Mouse (Mus musculus): ENCODE measurements around the gene Golm1.

Golm1 gene

DNA sequence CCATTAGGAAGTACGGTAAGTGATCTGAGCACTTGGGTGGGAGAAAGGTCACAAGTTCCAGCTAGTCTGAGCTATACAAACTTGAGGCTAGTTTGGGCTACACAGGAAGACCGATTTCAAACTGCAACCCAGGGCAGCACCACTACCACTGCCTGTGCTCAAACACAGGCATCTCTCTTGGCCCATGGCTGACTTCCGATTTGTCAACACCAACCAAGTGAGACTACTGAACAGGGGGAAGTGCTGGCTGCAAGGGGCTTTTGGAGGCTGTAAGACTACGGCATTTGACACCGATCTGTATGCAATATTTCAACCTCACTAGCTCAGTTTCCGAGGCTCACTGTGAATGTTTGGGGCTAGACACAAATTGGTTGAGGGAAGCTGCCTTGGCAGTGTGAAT lies 28.1 kb downstream of the Golm1 start:
- 90% methylated on average over 6 of the region's 6 CpGs for WGBS

DNA sequence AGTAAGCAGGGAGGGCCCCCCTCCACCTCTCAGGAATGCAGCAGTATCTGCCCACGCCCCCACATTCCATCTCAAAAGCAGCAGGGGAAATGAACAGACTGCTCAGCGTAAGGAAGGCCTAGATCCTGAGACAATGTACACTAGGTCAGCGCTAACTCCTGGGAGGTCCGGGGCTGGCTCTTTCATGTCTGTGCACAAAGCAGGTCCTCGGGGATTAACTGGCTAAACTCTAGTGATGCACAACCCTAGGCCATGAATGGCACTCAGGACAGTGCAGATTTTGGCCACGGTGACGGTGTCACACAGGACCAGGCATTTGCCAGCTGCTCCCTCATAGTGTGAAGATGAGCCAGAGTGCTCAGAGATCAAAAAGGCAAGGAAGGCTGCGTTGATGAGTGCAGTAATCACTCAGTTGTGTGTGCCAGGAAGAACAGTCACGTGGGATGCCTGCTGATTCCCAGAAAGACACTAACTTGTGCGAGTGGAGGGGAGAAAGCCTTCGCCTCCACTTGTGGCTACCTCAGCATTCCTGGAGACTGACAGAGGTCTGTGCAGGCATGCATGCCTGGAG lies 28.9 kb downstream of the Golm1 start:
- 46% methylated on average over 11 of the region's 11 CpGs for WGBS

DNA sequence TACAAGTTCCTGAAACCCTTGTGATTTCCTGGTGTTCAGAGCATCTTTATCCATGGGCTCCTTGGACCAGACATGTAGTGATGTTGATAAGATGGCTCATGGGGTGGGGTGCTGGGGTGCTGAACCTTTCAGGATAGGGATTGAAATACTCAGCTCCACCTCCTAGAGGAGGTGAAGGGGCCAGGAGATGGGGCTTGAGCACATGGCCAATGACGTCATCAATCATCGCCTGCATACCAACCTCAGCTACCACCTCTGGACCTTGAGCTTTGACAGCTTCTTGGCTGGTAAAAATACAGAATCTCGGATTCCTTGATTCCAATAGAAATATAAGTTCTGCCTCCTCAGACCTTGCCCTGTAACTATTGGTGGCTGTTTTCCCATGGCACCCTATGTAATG lies 30.1 kb downstream of the Golm1 start:
- WGBS = 96% methylated on average over 3 of the region's 3 CpGs

DNA sequence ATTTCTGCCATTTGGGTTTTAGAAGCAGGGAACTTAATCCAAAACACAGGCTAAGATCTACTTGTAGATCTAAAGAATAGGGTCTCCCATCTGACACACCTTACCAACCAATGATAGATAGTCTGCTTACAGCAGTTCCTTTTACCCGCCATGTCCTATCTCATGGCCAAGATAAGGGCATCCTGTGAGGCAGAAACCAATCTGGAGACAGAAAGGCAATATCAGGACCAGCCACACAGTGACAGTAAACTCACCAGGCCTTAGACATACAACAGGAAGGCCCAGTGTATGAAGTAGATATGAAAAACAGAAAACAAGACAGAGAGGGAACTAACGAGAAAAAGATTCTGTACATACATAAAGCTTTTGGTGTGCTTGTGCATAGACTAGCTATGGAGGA lies 32.8 kb downstream of the Golm1 start:
- 93% methylated on average over 2 of the region's 2 CpGs for WGBS

DNA sequence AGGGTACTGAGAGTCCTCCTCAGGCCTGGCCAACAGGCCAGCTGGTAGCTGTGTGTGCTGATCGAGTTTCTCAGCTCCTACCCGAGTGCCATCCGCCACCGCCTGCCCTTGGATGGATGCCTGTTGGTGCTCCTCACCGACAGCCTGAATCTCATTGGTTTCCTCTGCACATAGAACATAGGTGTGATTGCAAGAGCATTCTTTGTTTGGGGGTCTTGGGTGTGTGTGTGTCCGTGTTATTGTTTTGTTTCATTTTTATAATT lies 35.5 kb downstream of the Golm1 start:
- whole genome bisulfite sequencing = 76% methylated on average over 6 of the region's 6 CpGs

DNA sequence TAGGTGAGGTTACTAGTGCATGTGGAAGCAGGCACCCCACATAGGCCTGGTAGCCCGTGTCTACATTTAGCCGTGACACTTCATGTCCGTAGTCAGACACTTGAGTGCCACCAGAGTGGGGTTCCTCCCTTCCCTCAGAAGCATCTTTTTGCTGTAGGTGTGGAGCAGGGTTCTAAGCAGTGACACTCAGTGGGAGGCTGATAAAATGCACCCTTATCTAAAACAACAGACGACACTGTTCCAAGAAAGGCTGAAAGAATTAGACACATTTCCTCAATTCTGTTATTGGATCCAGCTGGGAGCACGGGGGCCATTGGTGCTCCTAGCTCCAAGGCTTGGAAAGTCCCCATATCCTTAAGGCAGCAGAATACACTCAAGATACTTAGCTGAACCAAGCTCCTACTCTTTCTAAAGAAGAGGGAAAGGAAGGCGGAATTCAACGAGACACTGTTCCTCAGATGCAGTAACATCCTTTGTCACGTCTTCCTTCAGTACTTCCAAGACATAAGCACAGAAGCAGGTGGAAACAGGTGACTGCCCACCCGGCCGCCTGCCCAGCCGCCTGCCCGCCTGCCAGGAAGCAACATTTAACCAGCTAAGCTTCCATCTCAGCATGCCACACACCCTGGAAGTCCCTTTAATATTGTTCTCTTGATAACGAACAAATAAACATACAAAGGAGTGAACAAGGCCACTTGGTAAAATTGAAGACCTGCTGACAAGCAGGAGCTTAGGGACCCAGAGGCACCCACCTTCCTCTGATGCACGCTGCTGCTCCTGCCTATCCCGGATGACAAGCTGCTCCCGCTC lies 36.0 kb downstream of the Golm1 start:
- WGBS = 73% methylated on average over 16 of the region's 16 CpGs

DNA sequence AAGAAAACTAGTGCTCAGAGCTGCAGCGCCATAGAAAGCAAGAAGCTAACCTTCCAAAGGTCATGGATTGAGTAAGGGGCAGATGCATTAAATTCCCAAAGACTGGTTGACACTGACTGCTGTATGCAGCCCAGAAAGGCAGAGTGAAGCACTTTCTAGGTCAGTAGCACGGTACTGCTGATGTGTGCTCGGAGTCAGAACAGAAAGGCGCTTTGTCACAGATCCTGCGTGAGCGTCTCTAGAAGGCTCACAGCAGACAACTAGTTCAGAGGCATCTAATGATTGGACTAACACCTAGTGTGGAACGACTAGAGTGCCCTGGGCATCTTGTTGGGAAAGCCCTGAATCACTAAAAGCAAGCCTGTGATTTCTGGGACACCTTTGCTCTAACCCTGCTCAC lies 37.8 kb downstream of the Golm1 start:
- 67% methylated on average over 7 of the region's 7 CpGs for WGBS

DNA sequence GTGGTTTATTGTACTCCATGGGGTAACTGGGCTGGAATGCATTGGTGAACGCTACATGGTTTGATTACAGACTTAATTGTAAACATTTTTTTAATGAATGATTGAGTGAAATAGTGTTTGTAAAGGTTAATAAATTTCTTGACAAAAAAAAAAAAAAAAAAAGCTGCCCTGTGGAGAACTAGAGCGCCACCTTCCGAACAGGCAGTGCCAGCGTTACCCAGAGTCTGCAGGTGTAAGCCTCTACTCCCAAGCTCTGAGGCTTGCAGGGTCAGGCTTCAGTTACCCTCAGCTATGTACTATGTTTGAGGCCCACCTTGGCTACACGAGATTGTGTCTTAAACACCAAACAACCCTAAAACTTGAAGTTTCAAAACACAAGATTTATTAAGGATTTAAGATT lies 41.0 kb downstream of the Golm1 start:
- 76% methylated on average over 5 of the region's 5 CpGs for WGBS

DNA sequence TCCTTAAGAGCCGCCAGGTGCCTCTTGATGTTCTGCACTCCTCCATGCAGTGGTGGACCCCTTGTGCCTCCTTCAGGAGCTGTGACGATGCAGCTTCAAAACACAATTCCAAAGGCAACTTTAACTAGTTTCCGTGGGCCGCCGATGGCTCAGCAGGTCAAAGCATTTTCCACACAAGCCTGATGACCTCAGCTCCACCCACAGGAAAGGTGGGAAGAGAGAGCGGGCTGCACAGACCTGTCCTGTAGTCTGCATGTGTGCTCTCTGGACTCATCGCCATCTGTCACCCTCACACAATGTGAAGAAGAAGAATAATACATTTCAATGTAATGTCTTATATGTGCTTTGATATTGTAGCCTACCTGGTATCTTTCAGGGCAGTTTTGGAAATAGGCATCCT lies 48.9 kb downstream of the Golm1 start:
- 90% methylated on average over 7 of the region's 7 CpGs for WGBS

DNA sequence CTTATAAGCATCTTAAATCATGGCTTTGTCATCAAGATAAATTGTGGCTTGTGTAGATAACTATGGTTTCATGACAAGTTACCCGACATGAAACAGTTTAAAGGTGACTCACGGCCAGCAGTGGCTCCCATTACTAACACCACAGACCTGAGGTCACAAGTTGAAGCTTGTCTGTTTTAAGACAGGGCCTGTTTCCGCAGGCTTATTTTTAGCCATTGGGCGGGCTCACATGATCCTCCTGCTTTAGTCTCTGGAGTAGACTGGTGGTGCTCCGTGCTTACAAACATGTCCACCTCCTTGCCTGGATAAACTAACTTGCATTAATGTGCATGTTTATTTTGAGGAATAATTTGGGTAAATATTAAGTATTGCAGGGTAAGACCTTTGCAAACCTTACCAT lies 50.7 kb downstream of the Golm1 start:
- 78% methylated on average over 5 of the region's 5 CpGs for WGBS

DNA sequence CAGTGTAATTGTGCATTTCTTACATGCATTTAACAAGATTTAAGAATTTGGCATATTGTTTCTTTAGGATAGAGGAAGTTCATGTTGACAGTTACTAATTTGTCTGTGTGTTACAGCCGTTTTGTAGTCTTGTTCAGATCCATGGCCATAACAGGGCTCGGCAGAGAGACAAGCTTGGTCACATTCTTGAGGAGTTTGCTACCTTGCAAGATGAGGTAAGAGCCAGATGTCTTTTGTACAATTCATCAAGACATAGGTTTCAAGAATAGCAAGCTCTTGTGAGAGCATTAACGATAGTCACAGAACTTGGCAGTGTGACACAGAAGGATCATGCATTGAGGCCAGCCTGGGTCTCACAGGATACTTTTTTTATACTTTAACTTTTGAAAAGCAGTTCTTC lies 51.2 kb downstream of the Golm1 start:
- WGBS = 68% methylated on average over 3 of the region's 3 CpGs

DNA sequence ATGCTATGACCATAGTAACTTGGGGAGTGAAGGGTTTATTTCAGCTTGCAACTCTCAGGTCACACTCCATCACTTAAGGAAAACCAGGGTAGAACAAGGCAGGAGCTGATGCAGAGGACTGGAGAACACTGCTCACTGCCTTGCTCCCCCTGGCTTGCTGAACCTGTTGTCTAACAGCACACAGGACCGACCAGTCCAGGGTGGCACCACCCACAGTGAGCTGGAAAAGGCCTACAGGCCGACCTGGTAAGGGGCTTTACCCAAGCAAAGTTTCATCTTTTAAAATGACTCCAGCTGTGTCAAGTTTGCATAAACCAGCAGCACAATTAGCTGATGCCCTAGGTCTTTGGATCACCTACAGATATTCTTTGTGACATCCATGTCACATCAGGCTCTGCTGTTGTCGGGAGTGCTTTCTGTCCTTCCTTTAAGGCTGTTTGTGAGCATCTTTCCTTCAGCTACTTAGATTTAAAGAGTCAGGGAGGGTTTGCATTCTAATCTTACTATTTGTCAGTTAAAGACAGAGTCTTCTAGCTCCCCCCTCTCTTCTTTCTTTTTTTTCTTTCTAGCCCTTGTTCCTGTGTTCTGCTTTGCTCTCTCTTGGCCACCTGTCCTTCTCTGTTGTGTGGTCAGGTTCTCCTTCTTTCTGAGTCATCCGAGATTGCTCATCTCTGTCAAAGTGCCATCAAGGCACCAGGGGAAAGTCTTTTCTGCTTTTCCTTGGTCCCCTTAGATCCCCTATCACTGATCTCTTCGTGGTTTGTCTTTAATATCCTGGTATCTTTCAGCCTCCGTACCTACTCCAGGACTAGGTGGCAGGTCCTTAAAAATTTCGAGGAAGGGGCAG lies 53.7 kb downstream of the Golm1 start:
- 91% methylated on average over 7 of the region's 7 CpGs for WGBS

DNA sequence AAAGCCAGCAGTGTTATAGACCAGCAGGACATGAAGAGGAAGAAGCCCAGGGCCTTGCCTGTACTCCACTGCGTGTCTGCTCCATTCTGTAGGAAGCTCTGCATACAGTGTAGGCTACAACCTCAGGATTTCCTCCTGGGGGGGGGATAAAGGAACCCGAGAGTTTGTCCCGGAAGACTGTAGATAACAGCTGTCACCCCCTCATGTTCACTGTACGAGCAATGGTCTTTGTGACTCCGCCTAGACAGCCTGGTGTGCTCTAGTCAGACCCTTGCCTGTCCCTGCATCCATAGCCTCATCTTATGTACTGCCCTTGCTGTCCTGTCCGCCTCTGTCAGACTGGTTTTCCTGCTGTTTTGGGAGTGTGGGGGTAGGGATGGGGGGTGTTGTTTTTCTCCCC lies 57.1 kb downstream of the Golm1 start:
- 85% methylated on average over 6 of the region's 6 CpGs for WGBS

DNA sequence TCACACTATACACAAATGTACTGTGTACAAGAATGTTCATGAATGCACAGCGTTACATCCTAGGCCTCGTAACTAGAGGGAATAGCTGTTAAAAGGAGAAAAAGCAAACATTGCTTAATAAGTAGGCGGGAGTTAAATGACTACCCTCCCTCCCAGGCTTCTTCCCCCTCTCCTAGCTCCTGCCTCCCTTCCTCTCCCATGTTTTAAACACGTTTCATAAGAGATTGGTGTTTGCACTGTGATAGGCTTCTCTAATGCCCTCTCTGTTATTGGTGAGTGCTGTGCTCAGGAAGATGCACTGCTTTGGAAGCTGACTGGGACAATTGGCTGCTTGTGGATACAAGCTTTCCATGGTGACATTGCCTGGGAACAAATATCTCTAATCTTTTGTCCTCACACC lies 60.1 kb downstream of the Golm1 start:
- 83% methylated on average over 4 of the region's 4 CpGs for WGBS

DNA sequence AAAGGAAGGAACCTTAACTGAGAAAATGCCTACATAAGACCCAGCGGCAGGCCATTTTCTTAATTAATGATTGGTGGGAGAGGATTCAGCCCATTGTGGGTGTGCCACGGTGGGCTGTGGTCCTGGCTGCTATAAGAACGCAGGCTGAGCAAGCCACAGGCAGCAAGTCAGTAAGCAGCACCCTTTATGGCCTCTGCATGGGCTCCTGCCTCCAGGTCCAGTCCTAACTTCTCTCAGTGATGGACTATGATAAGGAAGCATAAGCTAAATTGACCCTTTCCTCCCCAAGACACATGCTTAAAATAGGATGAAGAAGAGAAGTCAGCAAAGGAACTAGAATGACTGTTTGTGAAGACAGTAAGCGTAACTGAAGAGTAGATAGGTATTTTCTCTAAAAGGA lies 60.5 kb downstream of the Golm1 start:
- WGBS = 94% methylated on average over 4 of the region's 4 CpGs

DNA sequence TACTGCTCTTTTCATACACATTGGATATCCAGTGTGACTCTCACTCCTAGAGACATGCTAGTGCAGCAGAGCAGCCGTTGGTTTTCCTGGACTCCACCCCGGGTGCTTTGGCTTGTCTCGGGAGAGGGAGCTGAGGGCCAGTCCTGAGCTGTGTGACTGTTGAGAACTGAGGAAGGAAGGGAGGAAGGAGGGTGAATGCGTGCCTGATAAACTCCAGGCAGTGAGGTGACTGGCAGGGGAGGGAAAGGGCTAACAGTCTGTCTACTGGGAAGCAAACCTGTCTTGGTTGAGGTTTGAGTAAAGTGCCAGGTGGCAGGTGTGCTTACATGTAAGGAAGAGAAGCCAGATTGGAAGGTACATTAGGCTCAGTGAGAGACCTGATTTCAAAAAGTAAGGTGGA lies 61.7 kb downstream of the Golm1 start:
- 78% methylated on average over 4 of the region's 4 CpGs for WGBS

DNA sequence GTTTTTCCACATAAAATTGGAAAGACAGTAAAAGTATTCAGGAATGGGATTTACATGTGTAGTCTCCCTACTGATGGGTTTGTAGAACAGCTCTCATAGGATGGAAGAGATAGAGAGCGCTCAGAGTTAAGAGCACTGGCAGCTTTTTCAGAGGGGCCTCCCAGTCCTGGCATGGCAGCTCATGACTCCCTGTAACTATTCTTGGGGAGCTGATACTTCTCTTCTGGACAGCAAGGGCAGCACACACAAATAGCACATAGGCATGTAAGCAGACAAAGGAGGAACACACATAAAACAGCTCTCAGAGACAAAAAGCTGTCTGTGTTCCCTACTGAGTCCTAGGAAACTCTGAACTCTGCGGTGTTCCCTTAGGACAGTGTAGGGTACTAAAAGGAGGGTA lies 65.2 kb downstream of the Golm1 start:
- 94% methylated on average over 2 of the region's 2 CpGs for WGBS

DNA sequence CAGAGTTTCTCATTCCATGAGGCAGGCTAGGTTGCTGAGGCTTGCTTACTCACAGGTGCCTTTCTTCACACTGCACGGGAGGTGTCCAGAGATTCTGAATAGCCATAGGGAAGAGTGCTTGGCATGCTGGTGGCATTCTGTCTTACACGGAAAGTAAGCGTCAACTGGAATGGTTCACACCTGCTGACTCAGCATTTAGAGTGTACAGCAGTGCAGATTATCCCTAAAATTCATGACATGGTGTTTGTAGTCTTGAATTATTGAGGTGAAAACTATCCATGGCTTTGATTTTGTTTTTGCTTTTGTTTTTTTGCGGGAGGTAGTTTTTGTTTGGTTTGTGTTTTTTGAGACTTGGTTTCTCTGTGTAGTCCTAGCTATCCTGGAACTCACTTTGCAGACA lies 65.7 kb downstream of the Golm1 start:
- 78% methylated on average over 4 of the region's 4 CpGs for WGBS

DNA sequence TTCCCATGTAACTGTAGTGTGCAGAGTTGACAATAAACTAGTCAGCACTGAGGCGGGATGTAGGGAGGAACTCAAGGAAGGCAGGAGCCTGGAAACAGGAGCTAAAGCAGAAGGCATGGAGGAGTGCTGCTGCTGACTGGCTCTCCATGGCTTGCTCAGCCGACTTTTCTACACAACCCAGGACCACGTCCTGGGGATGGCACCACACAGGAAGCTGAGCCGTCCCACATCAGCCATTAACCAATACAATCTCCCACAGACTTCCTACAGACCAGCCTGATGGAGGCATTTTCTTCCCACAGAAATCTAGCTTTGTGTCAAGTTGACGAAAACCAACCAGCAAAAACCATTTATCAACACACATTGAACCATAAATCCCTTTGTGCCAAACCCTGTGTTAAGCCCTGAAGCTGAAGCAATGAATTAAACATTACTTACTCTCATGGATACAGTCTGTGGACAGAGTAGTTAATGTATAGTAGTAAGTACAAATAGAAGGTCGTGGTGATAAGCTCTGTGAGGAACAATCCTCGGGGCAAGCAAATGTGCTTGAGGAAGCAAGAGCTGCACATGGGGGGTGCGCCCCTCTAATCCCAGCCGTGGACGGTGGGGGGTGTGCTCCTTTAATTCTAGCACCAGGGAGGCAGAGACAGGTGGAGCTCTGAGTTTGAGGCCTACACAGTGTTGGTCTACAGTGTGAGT lies 70.2 kb downstream of the Golm1 start:
- WGBS = 86% methylated on average over 10 of the region's 10 CpGs

DNA sequence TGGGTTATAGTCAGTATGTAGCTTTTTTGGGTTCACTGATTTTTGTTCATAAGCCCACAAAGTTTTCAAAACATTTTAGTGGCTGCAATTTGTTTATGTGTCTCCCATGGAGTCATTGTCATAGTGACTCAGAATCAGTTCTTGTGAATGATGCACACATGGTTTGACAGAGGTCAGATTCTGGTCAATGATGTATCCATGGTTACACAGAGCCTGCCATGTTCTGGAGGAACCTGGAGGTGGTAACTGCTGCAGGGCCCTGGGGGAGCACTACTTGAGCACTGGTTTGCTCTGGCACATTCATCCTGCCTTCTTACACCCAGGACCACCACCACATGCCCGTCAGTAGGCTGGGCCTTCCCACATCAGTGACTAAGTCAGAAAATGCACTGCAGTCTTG lies 71.1 kb downstream of the Golm1 start:
- WGBS = 100% methylated on average over 1 of the region's 1 CpGs

DNA sequence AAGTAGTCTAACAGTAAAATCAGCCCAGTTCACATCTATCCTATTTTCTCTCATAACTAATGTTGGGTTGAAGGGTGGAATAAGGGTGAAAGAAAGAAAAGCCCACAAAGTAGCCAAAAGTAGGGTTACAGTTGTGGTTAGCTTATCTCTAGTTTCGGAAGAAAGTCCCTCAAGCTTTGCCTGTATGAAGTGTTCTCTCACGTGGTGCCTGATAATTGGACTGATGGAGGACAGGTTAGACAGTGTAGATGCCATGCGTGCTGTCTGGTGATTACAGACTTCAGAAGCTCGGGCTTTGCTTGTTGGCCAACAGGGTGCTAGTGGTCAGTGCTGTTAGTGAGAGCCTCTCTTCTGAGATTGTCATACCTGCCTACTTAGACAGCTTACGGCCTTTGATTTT lies 72.5 kb downstream of the Golm1 start:
- 98% methylated on average over 5 of the region's 5 CpGs for WGBS

DNA sequence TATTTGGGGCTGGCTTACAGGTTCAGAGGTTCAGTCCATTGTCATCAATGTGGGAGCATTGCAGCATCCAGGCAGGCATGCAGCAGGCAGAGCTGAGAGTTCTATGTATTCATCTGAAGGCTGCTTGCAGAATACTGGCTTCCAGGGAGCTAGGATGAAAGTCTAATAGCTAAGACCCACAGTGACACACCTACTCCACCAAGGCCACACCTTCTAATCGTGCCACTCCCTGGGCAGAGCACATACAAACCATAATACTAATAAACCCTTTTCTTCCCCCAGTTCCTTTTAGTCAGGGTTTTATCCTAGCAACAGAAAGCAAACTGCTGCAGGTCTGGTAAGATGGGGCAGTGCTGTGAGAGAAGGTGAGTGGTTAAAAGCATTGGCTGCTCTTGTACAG lies 83.0 kb downstream of the Golm1 start:
- 94% methylated on average over 1 of the region's 1 CpGs for WGBS

DNA sequence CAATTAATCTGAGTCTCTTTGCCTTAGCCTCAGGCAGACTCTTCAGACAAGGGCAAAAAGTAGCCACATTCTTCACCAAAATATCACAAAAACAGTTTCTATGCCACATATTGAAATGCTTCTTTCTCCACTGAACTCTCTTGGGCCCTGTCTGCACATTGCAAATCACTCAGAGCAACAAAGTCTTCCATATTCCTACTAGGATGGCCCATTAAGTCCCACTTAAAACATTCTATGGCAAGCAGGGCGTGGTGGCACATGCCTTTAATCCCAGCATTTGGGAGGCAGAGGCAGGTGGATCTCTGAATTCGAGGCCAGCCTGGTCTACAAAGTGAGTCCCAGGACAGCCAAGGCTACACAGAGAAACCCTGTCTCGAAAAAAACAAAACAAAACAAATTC lies 83.6 kb downstream of the Golm1 start:
- 94% methylated on average over 3 of the region's 3 CpGs for WGBS

All from cerebral cortex, adult 2 months (tissue).